Mouse (Mus musculus) heart, embryonic 12.5 days (tissue): ENCODE results near the gene Ccdc191. TPM values are rescaled to one million over a fixed set of nuclear protein-coding genes. Genes with fewer than 3 reads are reported as not detected.
A peak's percentile ranks its signal among the peaks of the same experiment; 100 is the strongest.

ENCODE experiments used
- ATAC-seq: fragments of 200-750 bp; cut with Nextera tagmentation; 2 replicates; pipeline ENCODE4 v1.8.0; 2017; ENCODE audit warnings: moderate TSS enrichment, moderate library complexity; ENCODE audit not compliant: insufficient number of reproducible peaks, low FRiP score
- H3K27ac ChIP-seq: fragments of 300-500 bp; sonication (generic); 2 replicates; pipeline ENCODE4 v1.5.1; 2016; ENCODE audit warnings: mild to moderate bottlenecking, moderate library complexity; ENCODE audit not compliant: poor library complexity, severe bottlenecking
- H3K27me3 ChIP-seq: fragments of 300-500 bp; sonication (generic); replicated peaks from 2 replicates; pipeline ENCODE4 v1.6.1; 2016; ENCODE audit warnings: mild to moderate bottlenecking, moderate library complexity
- H3K36me3 ChIP-seq: fragments of 300-500 bp; sonication (generic); 2 replicates; pipeline ENCODE4 v1.6.1; 2016; ENCODE audit warnings: mild to moderate bottlenecking, moderate library complexity
- H3K4me1 ChIP-seq: fragments of 300-500 bp; sonication (generic); replicated peaks from 2 replicates; pipeline ENCODE4 v1.6.1; 2016; ENCODE audit warnings: mild to moderate bottlenecking
- H3K4me2 ChIP-seq: fragments of 300-500 bp; sonication (generic); 2 replicates; pipeline ENCODE4 v1.6.1; 2016; ENCODE audit warnings: mild to moderate bottlenecking, moderate library complexity
- H3K4me3 ChIP-seq: fragments of 300-500 bp; sonication (generic); 2 replicates; pipeline ENCODE4 v1.5.1; 2016; ENCODE audit warnings: mild to moderate bottlenecking
- H3K9ac ChIP-seq: fragments of 300-500 bp; sonication (generic); 2 replicates; pipeline ENCODE4 v1.6.1; 2016; ENCODE audit warnings: mild to moderate bottlenecking, moderate library complexity
- H3K9me3 ChIP-seq: fragments of 300-500 bp; sonication (generic); replicated peaks from 2 replicates; pipeline ENCODE4 v1.6.1; 2016; ENCODE audit warnings: mild to moderate bottlenecking, moderate library complexity
- WGBS: fragments of 180-500 bp; shearing (Covaris S2); methylation state at CpG from one replicate; pipeline ENCODE4 v1.1.7; 2016; 5-methylcytosine and 5-hydroxymethylcytosine counted together
- microRNA-seq: library from miRNA; unstranded; fragments of <30 nt; microRNA quantifications from one replicate; pipeline ENCODE4, GENCODE M21; 2017
- polyA plus RNA-seq: library from polyadenylated mRNA; unstranded; fragments of >200 nt; fragmentation: Nextera tagmentation; extraction: Ambion mirVana; gene quantifications from 2 replicates; pipeline ENCODE4 v1.2.1, GENCODE M21; 2016

Gene Ccdc191
- polyA plus RNA-seq, 1 experiment from 2014 or later: 8.1 TPM

DNA sequence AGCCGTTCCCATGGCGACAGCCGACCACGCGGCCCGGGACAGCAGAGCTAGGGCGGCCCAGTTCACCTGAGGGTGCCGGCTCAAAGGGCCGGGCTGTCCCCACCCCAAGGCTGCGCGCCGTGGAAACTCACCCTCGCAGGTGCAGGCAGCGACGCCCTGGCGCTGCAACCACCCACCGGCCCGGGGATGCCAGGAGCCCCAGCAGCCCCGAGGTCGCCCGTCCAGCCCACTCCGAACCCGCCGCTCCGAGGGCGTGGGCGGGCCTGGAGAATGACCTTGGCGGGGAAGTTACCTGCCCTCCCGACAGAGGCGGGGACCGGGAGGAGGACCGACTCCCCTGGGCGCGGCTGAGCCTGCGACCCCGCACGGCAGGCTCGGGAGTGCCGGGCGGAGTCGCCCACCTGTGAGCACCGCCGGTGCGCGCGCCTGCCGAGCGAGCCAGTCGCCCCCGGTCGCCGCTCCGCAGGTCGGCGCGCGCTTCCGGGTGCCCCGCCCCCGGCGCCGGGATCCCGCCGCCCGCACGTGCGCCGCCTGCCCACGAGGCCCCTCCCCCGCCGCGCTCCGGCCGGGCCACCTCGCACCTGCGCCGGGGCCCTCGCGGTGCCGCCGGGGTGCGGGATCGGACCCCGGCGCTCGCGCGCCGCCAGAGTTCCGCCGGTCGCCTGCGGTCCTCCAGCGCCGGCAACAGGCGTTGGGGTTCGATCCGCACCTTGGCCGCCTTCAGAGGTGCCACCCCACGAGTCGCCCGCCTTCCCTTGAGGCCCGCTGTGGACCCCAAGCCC is 89.9 kb downstream of the Ccdc191 start, which contains the start of gene Zdhhc23:
Zdhhc23 (minus strand) TSS at position 464 of the 782 bp plus-strand sequence.
- no peaks in the 10 kb centered on the region for H3K9me3 ChIP-seq
- ATAC-seq: peak; percentile 73
- peak within 1 kb of the TSS; percentile 69 for H3K4me3 ChIP-seq
- peaks cover 15% of the 10 kb centered on the region for H3K27me3 ChIP-seq
- H3K36me3 ChIP-seq: no peaks in the 10 kb centered on the region
- peak within 1 kb of the TSS; percentile 67 for H3K9ac ChIP-seq
- WGBS: under 1% methylated on average over 99 of the region's 103 CpGs
- peak within 1 kb of the TSS; percentile 100 for H3K4me2 ChIP-seq
- H3K4me1 ChIP-seq: peaks cover 9% of the 10 kb centered on the region
- no peak within 1 kb of the TSS for H3K27ac ChIP-seq

DNA sequence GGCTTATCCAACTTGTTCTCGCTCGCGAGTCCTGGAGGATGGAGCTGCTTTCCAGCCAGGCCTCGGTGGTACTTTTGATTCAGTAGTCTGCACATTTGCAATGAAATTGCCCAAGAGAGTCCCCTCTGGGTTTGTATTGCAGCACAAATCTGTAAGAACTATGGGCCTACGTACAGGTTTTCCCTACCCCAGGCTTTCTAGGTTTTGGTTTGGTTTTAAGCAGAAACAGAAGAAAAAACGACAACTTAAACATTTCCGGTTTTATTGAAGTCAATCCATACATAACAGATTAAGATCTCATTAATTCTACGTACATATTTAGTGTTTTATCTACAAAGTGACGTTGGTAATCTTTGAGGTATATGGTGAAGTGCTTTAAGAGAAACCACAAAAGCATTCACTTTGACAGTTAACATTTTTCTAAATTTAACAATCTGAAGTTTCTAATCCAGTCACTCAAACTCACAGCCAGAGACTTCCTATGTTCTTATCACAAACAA is 90.6 kb downstream of the Ccdc191 start:
- Histone ChIP-seq H3K27me3 (peaks cover 15% of the 10 kb centered on the region), H3K36me3 (no peaks in the 10 kb centered on the region), H3K4me1 (peaks cover 9% of the 10 kb centered on the region), H3K27ac (no peak overlapping the region), H3K9ac (peak overlapping the region; percentile 67), H3K4me2 (peak overlapping the region; percentile 100), H3K4me3 (peak overlapping the region; percentile 69), H3K9me3 (no peaks in the 10 kb centered on the region)
- WGBS: 21% methylated on average over 9 of the region's 9 CpGs
- no peak for ATAC-seq

DNA sequence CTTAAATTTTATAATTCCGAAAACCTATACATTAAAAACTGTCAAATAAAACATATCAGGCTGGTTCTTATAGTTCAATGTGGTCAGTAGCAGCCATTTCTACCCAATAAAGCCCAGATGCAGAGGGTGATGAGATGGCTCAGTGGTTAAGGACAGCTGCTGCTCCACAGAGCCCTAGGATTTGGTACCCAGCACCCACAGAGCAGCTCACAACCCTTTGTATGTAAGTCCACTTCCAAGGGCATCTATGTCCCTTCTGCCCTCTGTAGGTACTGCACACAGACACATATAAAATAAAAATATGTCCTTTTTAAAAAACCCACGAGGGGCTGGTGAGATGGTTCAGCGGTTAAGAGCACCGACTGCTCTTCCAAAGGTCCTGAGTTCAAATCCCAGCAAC is 96.7 kb downstream of the Ccdc191 start:
- Histone ChIP-seq H3K36me3 (peaks cover 4% of the 10 kb centered on the region; the same call in 1 of the 2 replicates), H3K4me2 (no peak overlapping the region), H3K4me3 (no peak overlapping the region), H3K27ac (no peak overlapping the region), H3K27me3 (no peaks in the 10 kb centered on the region), H3K9me3 (no peaks in the 10 kb centered on the region), H3K4me1 (no peaks in the 10 kb centered on the region), H3K9ac (no peak overlapping the region)
- no peak for ATAC-seq
- WGBS: 81% methylated on average over 4 of the region's 4 CpGs

DNA sequence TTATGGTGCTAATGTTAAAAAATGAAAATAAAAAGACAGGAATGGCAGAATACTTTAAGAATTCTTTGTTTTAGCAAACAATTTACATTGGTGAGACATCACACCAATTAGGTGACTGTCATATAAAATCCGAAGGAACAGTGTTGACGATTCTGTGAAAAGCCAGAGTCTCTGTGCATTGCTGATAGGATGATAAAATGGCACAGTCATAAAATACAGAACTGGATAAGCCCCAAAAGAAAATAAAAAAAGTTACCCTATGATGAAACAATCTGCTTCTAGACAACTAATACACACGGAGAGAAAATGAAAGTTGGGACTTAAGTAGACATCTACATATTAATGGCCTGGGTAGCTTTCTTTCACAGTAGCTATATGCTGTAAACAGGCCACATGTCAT is 105.0 kb downstream of the Ccdc191 start:
- Histone ChIP-seq H3K36me3 (no peaks in the 10 kb centered on the region), H3K9me3 (no peaks in the 10 kb centered on the region), H3K27me3 (no peaks in the 10 kb centered on the region), H3K27ac (no peak overlapping the region), H3K4me3 (no peak overlapping the region), H3K4me1 (no peaks in the 10 kb centered on the region), H3K4me2 (no peak overlapping the region), H3K9ac (no peak overlapping the region)
- no peak for ATAC-seq
- 78% methylated on average over 3 of the region's 3 CpGs for WGBS

DNA sequence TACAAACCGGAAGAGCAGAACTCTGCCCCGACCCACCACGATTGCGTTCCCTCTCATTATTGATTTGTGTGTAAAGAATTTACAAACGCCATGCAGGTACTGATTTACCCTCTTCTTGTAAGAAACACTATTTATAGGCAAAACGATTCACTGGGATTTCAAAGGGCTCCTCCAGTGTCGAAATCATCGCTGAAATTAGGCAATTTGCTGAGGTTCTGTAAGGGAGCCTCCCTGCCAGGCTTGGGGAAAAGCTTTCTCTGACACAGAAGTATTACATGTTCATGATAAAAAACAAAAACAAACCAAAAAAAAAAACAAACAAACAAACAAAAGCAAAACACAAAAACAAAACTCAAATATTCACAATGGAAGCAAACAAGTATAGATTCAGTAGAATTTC is 109.5 kb downstream of the Ccdc191 start:
- H3K27me3 ChIP-seq: no peaks in the 10 kb centered on the region
- H3K9me3 ChIP-seq: no peaks in the 10 kb centered on the region
- H3K9ac ChIP-seq: no peak overlapping the region
- no peaks in the 10 kb centered on the region for H3K4me1 ChIP-seq
- ATAC-seq: no peak
- 0 out of 2 replicates have a peak, but pooled peaks cover 3% of the 10 kb centered on the region for H3K36me3 ChIP-seq
- no peak overlapping the region for H3K4me3 ChIP-seq
- 79% methylated on average over 8 of the region's 8 CpGs for WGBS
- H3K27ac ChIP-seq: no peak overlapping the region
- H3K4me2 ChIP-seq: no peak overlapping the region

DNA sequence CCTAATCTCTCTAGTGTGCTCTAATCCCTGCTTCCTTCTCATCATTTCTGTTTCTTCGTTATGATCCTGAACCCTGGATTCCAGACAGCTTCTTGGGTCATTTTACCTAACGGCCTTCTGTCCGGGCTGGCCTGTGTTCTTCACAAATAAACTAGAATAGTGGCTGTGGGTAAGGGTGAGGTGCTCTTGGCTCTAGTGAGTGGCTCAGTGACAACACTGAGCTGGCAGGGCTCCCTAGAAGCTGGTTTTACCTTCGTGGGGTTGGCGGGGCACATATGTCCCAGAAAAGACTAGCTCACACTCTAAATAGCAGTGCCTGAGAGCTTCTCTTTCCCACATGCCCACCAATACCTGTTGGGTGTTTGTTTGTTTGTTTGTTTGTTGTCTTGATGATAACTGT is 109.9 kb downstream of the Ccdc191 start:
- Histone ChIP-seq H3K4me2 (no peak overlapping the region), H3K27ac (no peak overlapping the region), H3K27me3 (no peaks in the 10 kb centered on the region), H3K9ac (no peak overlapping the region), H3K4me3 (no peak overlapping the region), H3K36me3 (peaks cover 5% of the 10 kb centered on the region; the same call in 1 of the 2 replicates), H3K9me3 (no peaks in the 10 kb centered on the region), H3K4me1 (no peaks in the 10 kb centered on the region)
- WGBS: 85% methylated on average over 5 of the region's 5 CpGs
- no peak for ATAC-seq

DNA sequence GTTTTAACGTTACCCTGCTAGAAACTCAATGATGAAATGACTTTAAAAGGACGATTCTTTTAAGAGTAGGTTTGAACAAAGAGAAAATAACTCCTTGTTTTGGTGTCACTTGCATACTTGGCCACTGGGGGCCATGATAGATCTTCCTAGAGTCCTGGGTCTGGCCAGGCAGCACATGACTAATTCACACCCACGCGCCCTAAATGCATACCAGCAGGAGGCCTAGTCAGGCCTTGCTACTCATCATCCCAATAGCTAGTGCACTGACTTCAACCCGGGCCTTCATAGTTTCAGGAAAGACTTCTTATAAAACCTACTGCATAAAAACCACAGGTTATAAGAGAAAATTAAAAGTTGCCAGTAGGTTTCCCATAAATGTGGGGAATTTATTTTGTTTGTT is 112.5 kb downstream of the Ccdc191 start:
- no peak for ATAC-seq
- H3K9me3 ChIP-seq: no peaks in the 10 kb centered on the region
- 48% methylated on average over 5 of the region's 5 CpGs for WGBS
- H3K27ac ChIP-seq: no peak overlapping the region
- peaks cover 11% of the 10 kb centered on the region for H3K36me3 ChIP-seq
- no peak overlapping the region for H3K4me3 ChIP-seq
- no peak overlapping the region for H3K9ac ChIP-seq
- no peaks in the 10 kb centered on the region for H3K4me1 ChIP-seq
- no peaks in the 10 kb centered on the region for H3K27me3 ChIP-seq
- H3K4me2 ChIP-seq: no peak overlapping the region

DNA sequence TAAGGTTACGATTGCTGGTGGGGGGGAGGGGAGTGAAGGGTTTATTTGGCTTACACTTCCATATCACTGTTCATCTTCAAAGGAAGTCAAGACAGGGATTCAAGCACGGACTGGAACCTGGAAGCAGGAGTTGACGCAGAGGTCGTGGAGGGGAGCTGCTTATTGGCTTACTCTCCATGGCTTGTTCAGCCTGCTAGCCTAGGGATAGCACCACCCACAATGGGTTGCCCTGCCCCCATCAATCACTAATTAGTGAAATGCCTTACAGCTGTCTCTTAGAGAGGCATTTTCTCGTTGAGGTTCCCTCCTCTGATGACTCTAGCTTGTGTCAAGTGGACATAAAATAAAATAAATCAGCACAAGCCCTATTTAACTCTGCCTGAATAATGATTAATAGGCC is 121.4 kb downstream of the Ccdc191 start:
- Histone ChIP-seq H3K4me1 (no peaks in the 10 kb centered on the region), H3K9me3 (0 out of 2 replicates have a peak, but pooled peaks cover 4% of the 10 kb centered on the region), H3K9ac (no peak overlapping the region), H3K27ac (no peak overlapping the region), H3K36me3 (peaks cover 12% of the 10 kb centered on the region), H3K4me2 (no peak overlapping the region), H3K27me3 (no peaks in the 10 kb centered on the region), H3K4me3 (no peak overlapping the region)
- 69% methylated on average over 5 of the region's 5 CpGs for WGBS
- ATAC-seq: no peak

Small RNA genes lying within 50 kb of the gene (microRNA-seq; reads per million reads assigned to microRNA genes)
- gene Mir3470b: not detected

Other genes with a start within 250 kb of the Ccdc191 start
- gene Tigit, start 225.7 kb upstream of the Ccdc191 start, polyA plus RNA-seq: not detected in 2 replicates
- gene Drd3, start 135.8 kb upstream of the Ccdc191 start, polyA plus RNA-seq: not detected in 2 replicates
- 16.6 and 17.9 TPM in 2 replicates for gene Qtrt2, start 37.0 kb downstream of the Ccdc191 start, polyA plus RNA-seq
- 1.8 and 2.2 TPM in 2 replicates for gene Zdhhc23, start 90.0 kb downstream of the Ccdc191 start, polyA plus RNA-seq
- 7.6 and 9.3 TPM in 2 replicates for gene Gramd1c, start 173.5 kb downstream of the Ccdc191 start, polyA plus RNA-seq
- gene Atp6v1a, start 249.9 kb downstream of the Ccdc191 start, polyA plus RNA-seq: 38.3 and 38.6 TPM in 2 replicates